ENCODE assay signal across 26 mouse cellular contexts in genomic region chr1:23034271-23034670, GRCm38 (mm10).
DNase-seq lines count a peak whose midpoint lies in the region; ATAC-seq and TF ChIP-seq lines count a peak whose summit lies in the region.
"Had no signal": no experiment of that assay in that cellular context is flagged by ENCODE, and none has a peak within 500 bp of the region (broad histone marks: within the 10 kb centered on the region; RNA-seq: fewer than 3 reads in every experiment).

No protein-coding gene starts in this region.

- no peaks in the 10 kb centered on the region for H3K9me3 ChIP-seq in hindbrain, embryonic 14.5 days (ENCODE audit: control insufficient read depth, low read length)
- H3K9me3 ChIP-seq in hindbrain, embryonic 10.5 days, result no peaks in the 10 kb centered on the region
- H3K9me3 ChIP-seq in hindbrain, postnatal 0 days (ENCODE audit: low read length), result no peaks in the 10 kb centered on the region
- H3K9me3 ChIP-seq in kidney, embryonic 14.5 days (ENCODE audit: control insufficient read depth, low read length), result no peaks in the 10 kb centered on the region
- H3K9me3 ChIP-seq: G1E; hindbrain, embryonic 15.5 days; intestine, embryonic 15.5 days; liver, embryonic 12.5 days; neural tube, embryonic 15.5 days had no signal

- H3K27me3 ChIP-seq in hindbrain, embryonic 14.5 days (ENCODE audit: control insufficient read depth, insufficient read depth, low read length), result no peaks in the 10 kb centered on the region
- no peaks in the 10 kb centered on the region for H3K27me3 ChIP-seq in hindbrain, embryonic 10.5 days (ENCODE audit: insufficient read depth, poor library complexity, severe bottlenecking)
- H3K27me3 ChIP-seq in hindbrain, postnatal 0 days (ENCODE audit: insufficient read depth, low read length), result no peaks in the 10 kb centered on the region
- no peaks in the 10 kb centered on the region for H3K27me3 ChIP-seq in kidney, embryonic 14.5 days (ENCODE audit: control insufficient read depth, insufficient read depth, low read length)
- H3K27me3 ChIP-seq: hindbrain, embryonic 15.5 days; intestine, embryonic 15.5 days; liver, embryonic 12.5 days; neural tube, embryonic 15.5 days had no signal

- H3K9ac ChIP-seq in hindbrain, embryonic 14.5 days, result no peak overlapping the region
- H3K9ac ChIP-seq in hindbrain, postnatal 0 days (replicated peaks; ENCODE audit: low read length), result no peak overlapping the region
- no peak overlapping the region for H3K9ac ChIP-seq in kidney, embryonic 14.5 days (ENCODE audit: low read depth, low read length)
- H3K9ac ChIP-seq: hindbrain, embryonic 15.5 days; intestine, embryonic 15.5 days; liver, embryonic 12.5 days; liver, postnatal 0 days; neural tube, embryonic 15.5 days had no signal

- ATAC-seq in hindbrain, embryonic 14.5 days (ENCODE audit: low FRiP score), result 0 out of 2 replicates have a peak, but pooled peaks have one; percentile 11
- ATAC-seq in hindbrain, postnatal 0 days, result 0 out of 2 replicates have a peak, but pooled peaks have one; percentile 51
- ATAC-seq in kidney, embryonic 14.5 days (ENCODE audit: low FRiP score, low TSS enrichment), result no peak
- ATAC-seq: forebrain, embryonic 14.5 days; intestine, embryonic 15.5 days; liver, embryonic 12.5 days; liver, postnatal 0 days had no signal

- no peaks in the 10 kb centered on the region for H3K36me3 ChIP-seq in hindbrain, embryonic 14.5 days (replicated peaks; ENCODE audit: control insufficient read depth, insufficient read depth)
- no peaks in the 10 kb centered on the region for H3K36me3 ChIP-seq in hindbrain, embryonic 10.5 days
- H3K36me3 ChIP-seq in hindbrain, postnatal 0 days (ENCODE audit: insufficient read depth, low read length), result no peaks in the 10 kb centered on the region
- no peaks in the 10 kb centered on the region for H3K36me3 ChIP-seq in kidney, embryonic 14.5 days (ENCODE audit: control insufficient read depth, insufficient read depth, low read length)
- H3K36me3 ChIP-seq: G1E; hindbrain, embryonic 15.5 days; intestine, embryonic 15.5 days; liver, embryonic 12.5 days; neural tube, embryonic 15.5 days had no signal

- H3K27ac ChIP-seq in hindbrain, embryonic 14.5 days, result no peak overlapping the region
- H3K27ac ChIP-seq in hindbrain, embryonic 10.5 days, result no peak overlapping the region
- no peak overlapping the region for H3K27ac ChIP-seq in hindbrain, postnatal 0 days
- no peak overlapping the region for H3K27ac ChIP-seq in kidney, embryonic 14.5 days (ENCODE audit: low read depth, low read length)
- H3K27ac ChIP-seq: hindbrain, embryonic 15.5 days; intestine, embryonic 15.5 days; liver, embryonic 12.5 days; neural tube, embryonic 15.5 days had no signal

- no peak overlapping the region for H3K4me2 ChIP-seq in hindbrain, embryonic 14.5 days (replicated peaks)
- H3K4me2 ChIP-seq in hindbrain, postnatal 0 days (ENCODE audit: low read depth, low read length), result no peak overlapping the region
- no peak overlapping the region for H3K4me2 ChIP-seq in kidney, embryonic 14.5 days (replicated peaks; ENCODE audit: low read depth, low read length)
- H3K4me2 ChIP-seq: hindbrain, embryonic 15.5 days; intestine, embryonic 15.5 days; liver, embryonic 12.5 days; neural tube, embryonic 15.5 days had no signal

- no peak overlapping the region for H3K4me3 ChIP-seq in hindbrain, embryonic 14.5 days (replicated peaks; ENCODE audit: low read length)
- no peak overlapping the region for H3K4me3 ChIP-seq in hindbrain, embryonic 10.5 days
- H3K4me3 ChIP-seq in hindbrain, postnatal 0 days (ENCODE audit: low read length), result no peak overlapping the region
- no peak overlapping the region for H3K4me3 ChIP-seq in kidney, embryonic 14.5 days (ENCODE audit: low read length)
- H3K4me3 ChIP-seq: hindbrain, embryonic 15.5 days; intestine, embryonic 15.5 days; liver, embryonic 12.5 days; neural tube, embryonic 15.5 days had no signal

- no peak for TF ChIP-seq CTCF in hindbrain, postnatal 0 days (IDR thresholded peaks at IDR 0.05; ENCODE audit: low read depth)

- 55% methylated on average over 3 of the region's 3 CpGs for WGBS in hindbrain, embryonic 14.5 days
- WGBS in hindbrain, embryonic 10.5 days, result 74% methylated on average over 3 of the region's 3 CpGs
- 51% methylated on average over 3 of the region's 3 CpGs for WGBS in hindbrain, postnatal 0 days
- WGBS in kidney, embryonic 14.5 days, result 70% methylated on average over 3 of the region's 3 CpGs

- DNase-seq in cerebellum, postnatal 10 days, result peak; percentile 13 to 31
- DNase-seq in cerebellum, postnatal 4 days (ENCODE audit: low spot score in 2 of 2), result no peak
- no peak for DNase-seq in hindbrain, embryonic 14.5 days (ENCODE audit: low spot score)
- no peak for DNase-seq in hindbrain, embryonic 10.5 days (ENCODE audit: low spot score)
- DNase-seq in brain, adult 2 months (ENCODE audit: low read depth, low spot score), result peak; percentile 5
- DNase-seq in hindbrain, postnatal 0 days (ENCODE audit: low spot score), result peak; percentile 45
- DNase-seq in thymus, postnatal 36 days, result no peak
- DNase-seq: adrenal gland, adult 8-10 months; cerebellum, adult 18-20 months; cerebellum, postnatal 36 days; gastrocnemius, postnatal 14 days; heart, postnatal 14 days; kidney, adult 8-10 months; kidney, postnatal 10 days; liver, postnatal 0 days; lung, postnatal 36 days; right cerebral cortex, adult 18-20 months; spleen, adult 18-20 months; thymus, postnatal 25 days had no signal

- H3K4me1 ChIP-seq in hindbrain, embryonic 14.5 days (replicated peaks; ENCODE audit: control insufficient read depth, insufficient read depth, low read length), result no peaks in the 10 kb centered on the region
- H3K4me1 ChIP-seq in hindbrain, embryonic 10.5 days (replicated peaks), result no peaks in the 10 kb centered on the region
- H3K4me1 ChIP-seq in hindbrain, postnatal 0 days (ENCODE audit: insufficient read depth, low read length), result no peaks in the 10 kb centered on the region
- H3K4me1 ChIP-seq in kidney, embryonic 14.5 days (ENCODE audit: control insufficient read depth, insufficient read depth, low read length), result no peaks in the 10 kb centered on the region
- H3K4me1 ChIP-seq: intestine, embryonic 15.5 days; liver, embryonic 12.5 days; neural tube, embryonic 15.5 days had no signal

Comparison
In these comparisons a context has a peak if more than half of its experiments do, and no peak if none do; other contexts are left out.
1. DNase-seq: peak in cerebellum, postnatal 10 days (2 of 2), brain, adult 2 months (single experiment) and hindbrain, postnatal 0 days (single experiment); none in cerebellum, postnatal 4 days (0 of 2), hindbrain, embryonic 14.5 days (single experiment), hindbrain, embryonic 10.5 days (single experiment) and thymus, postnatal 36 days (0 of 2).